Mouse (Mus musculus): ENCODE results near the gene Srr. TPM values are rescaled to one million over a fixed set of nuclear protein-coding genes. Genes with fewer than 3 reads are reported as not detected.
A peak's percentile ranks its signal among the peaks of the same experiment; 100 is the strongest.

Srr gene
- polyA plus RNA-seq, 1 experiment, result 1.3 TPM

DNA sequence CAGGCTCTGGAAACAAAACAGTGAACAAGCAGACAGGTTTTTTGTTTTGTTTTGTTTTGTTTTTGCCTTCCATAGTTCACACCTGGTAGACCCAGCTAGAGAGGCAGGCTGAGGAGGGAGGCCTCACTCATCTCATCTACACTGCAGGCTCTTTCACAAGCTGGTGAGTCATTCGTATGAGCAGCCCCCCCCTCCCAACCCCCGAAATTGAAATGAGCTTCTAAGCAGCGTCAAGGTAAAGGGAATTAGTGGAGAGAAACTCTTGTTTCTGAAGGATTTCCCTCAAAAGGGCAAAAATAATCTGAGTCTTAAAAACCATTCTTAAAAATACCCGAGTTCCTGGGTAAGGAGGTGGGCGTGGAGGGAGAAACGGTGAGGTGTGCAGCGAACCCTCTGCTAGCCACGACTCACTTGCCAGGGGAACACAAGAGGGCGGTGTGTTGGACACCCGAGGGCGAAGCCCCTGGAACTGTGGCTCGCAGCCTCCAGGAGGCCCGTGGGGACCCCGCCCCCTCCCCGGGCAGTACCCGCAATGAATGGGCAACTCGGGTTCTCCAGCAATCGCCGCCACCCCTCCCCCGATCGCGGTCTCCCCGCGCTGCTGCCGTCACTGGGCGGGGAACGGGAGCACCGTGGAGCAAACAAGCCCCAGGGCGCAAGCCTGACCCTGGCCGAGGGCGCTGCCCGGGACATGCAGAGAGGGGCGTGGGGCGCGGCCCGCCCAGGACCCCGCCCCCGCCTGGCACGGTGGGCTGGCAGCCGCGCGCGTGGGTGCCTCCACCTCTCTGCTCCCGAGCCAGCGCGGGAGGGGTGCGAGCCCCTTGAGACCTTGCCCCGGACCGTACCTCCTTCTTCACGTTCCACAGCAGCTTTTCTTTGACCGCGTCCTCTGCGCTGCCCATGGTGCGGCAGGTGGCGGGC is 29.5 kb downstream of the Srr start:
- Histone ChIP-seq H3K27me3 (replicated peaks) (no peaks in the 10 kb centered on the region), H3K4me1 (peaks cover 59% of the 10 kb centered on the region), H3K9me3 (no peaks in the 10 kb centered on the region), H3K36me3 (replicated peaks; ENCODE audit: low read length) (peaks cover 19% of the 10 kb centered on the region), H3K4me3 (replicated peaks) (peak overlapping the region; percentile 99)
- TF ChIP-seq FLI1 (IDR thresholded peaks at IDR 0.05; ENCODE audit: low read length) (no peak), GATA1 (IDR thresholded peaks at IDR 0.05; ENCODE audit: borderline replicate concordance, low read length) (no peak)

DNA sequence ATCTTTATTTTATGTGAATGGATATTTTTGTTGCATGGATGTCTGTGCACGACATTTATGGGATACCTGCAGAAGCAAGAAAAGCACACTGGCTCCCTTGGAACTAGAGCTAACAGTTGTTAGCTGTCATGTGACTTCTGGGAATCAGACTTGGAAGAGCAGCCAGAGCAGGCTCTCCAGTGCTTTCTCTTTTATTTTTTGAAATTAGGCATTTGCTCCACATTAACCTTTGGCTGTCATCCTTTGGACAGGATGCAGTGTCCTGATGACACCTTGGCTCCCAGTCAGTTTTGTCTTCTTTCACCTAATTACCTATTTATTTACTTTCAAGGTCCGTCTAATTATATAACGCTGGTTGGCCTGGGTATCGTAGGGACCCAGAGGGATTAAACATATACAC is 31.1 kb downstream of the Srr start:
- TF ChIP-seq FLI1 (IDR thresholded peaks at IDR 0.05; ENCODE audit: low read length), result no peak
- no peak overlapping the region for H3K4me3 ChIP-seq (replicated peaks)
- no peaks in the 10 kb centered on the region for H3K27me3 ChIP-seq (replicated peaks)
- no peaks in the 10 kb centered on the region for H3K9me3 ChIP-seq
- H3K36me3 ChIP-seq (replicated peaks; ENCODE audit: low read length), result peaks cover 3% of the 10 kb centered on the region
- H3K4me1 ChIP-seq, result peaks cover 44% of the 10 kb centered on the region

DNA sequence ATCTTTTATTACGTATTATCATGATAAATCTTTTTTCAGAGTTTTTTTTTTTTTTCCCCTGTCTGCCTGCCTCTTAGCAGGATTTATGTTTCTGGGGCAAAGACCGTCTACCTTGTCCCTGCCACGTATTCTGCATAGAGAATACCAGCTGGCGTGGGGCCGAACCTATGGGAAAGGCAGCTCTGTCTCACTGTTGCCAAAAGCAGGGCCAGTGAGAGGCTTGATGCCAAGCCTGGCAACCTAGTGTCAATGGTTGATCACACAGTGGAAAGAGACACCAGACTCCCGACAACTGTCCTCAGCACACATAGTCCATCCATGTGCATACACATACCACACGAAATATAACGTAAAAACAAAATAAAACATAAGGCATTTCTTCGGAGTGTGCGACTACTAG is 42.6 kb downstream of the Srr start:
- no peak overlapping the region for H3K4me3 ChIP-seq (replicated peaks)
- TF ChIP-seq GATA1 (IDR thresholded peaks at IDR 0.05; ENCODE audit: borderline replicate concordance, low read length) (no peak), FLI1 (IDR thresholded peaks at IDR 0.05; ENCODE audit: low read length) (no peak)
- H3K4me1 ChIP-seq, result no peaks in the 10 kb centered on the region
- no peaks in the 10 kb centered on the region for H3K9me3 ChIP-seq
- H3K27me3 ChIP-seq (replicated peaks), result no peaks in the 10 kb centered on the region
- peaks cover 7% of the 10 kb centered on the region for H3K36me3 ChIP-seq (replicated peaks; ENCODE audit: low read length)

DNA sequence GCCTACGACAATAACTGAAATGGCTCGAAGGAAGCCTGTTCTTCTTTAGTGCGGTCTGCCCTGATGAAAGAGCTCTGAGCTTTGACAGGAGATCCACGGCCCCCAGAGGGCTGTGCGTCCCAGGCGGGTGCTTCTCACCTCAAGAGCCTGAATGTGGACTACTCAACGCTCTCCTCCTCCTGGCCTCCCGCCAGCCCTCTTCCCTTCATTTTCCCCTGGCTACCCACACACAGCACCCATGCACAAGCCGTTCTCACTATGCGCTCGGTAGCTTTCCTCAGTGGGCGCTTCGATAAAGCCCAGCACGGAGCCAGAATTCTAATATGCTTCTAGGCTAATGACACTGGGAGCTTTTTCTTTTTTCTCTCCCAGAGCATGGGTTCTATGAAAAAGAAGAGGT is 43.8 kb downstream of the Srr start:
- Histone ChIP-seq H3K4me1 (peaks cover 1% of the 10 kb centered on the region), H3K36me3 (replicated peaks; ENCODE audit: low read length) (peaks cover 7% of the 10 kb centered on the region), H3K9me3 (no peaks in the 10 kb centered on the region), H3K27me3 (replicated peaks) (no peaks in the 10 kb centered on the region), H3K4me3 (replicated peaks) (no peak overlapping the region)
- TF ChIP-seq GATA1 (IDR thresholded peaks at IDR 0.05; ENCODE audit: borderline replicate concordance, low read length) (no peak), FLI1 (IDR thresholded peaks at IDR 0.05; ENCODE audit: low read length) (no peak)

DNA sequence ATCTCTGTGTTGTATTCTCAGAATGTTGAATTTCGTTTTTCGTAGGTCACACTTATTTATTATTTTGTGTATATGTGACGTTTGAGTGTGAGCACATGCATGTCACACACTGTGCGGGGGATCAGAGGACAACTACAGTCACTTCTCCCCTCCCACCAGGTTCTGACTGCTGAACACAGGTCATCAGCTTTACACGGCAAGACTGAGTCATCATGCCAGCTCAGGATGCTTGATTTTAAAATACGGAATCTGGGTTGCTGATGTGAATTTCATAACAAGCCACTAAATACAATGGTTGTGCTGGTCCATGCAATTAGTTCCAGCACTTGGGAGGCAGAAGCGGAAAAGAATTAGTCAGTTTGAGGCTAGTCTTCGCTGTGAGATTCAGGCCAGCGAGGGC is 44.7 kb downstream of the Srr start:
- no peak for TF ChIP-seq FLI1 (IDR thresholded peaks at IDR 0.05; ENCODE audit: low read length)
- TF ChIP-seq GATA1 (IDR thresholded peaks at IDR 0.05; ENCODE audit: borderline replicate concordance, low read length), result no peak
- peaks cover 7% of the 10 kb centered on the region for H3K4me1 ChIP-seq
- H3K4me3 ChIP-seq (replicated peaks), result no peak overlapping the region
- peaks cover 7% of the 10 kb centered on the region for H3K36me3 ChIP-seq (replicated peaks; ENCODE audit: low read length)
- no peaks in the 10 kb centered on the region for H3K9me3 ChIP-seq
- peaks cover 3% of the 10 kb centered on the region for H3K27me3 ChIP-seq (replicated peaks)

DNA sequence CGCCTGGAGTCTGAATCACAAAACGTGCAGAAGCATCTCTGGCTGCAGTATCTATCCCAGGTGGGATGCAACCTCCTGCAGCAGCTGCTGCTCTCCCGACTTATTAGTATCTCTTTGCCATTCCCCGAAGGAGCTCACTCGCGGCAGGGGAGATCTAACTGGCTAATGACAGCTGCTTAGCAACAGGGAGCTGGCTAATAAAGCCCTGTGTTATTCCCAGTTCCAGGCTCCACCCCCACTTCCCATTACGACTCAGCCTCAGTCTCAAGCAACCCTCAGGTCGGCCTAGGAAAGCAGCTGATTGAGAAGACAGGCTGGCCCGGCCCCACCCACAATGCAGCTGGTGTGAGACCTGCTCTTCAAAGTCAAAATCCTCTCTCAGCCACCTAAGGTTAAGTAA is 48.9 kb downstream of the Srr start:
- Histone ChIP-seq H3K36me3 (replicated peaks; ENCODE audit: low read length) (no peaks in the 10 kb centered on the region), H3K27me3 (replicated peaks) (peaks cover 9% of the 10 kb centered on the region), H3K4me1 (peaks cover 21% of the 10 kb centered on the region), H3K4me3 (replicated peaks) (no peak overlapping the region), H3K9me3 (no peaks in the 10 kb centered on the region)
- TF ChIP-seq FLI1 (IDR thresholded peaks at IDR 0.05; ENCODE audit: low read length) (no peak), GATA1 (IDR thresholded peaks at IDR 0.05; ENCODE audit: borderline replicate concordance, low read length) (no peak)

DNA sequence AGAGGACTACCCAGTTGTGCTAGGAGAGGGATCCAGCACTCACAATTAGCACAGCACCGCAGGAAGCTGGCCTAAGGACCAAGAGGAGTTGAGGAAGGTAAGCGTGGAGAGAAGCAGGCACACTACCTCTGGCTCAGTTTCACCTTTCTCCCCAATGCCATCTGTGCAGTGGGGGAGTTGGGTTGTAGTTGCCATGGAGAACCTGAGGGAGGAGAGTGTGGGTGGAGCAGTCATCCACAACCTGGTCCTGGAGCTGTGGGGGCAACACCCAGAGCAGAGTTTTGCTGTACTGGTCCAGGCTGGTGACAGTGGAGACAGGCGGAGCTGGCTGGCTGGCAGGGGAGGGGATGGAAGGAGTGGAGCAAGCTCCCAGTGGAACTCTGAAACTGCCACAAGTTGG is 51.1 kb downstream of the Srr start:
- TF ChIP-seq GATA1 (IDR thresholded peaks at IDR 0.05; ENCODE audit: borderline replicate concordance, low read length) (no peak), FLI1 (IDR thresholded peaks at IDR 0.05; ENCODE audit: low read length) (no peak)
- H3K4me3 ChIP-seq (replicated peaks), result no peak overlapping the region
- H3K27me3 ChIP-seq (replicated peaks), result peaks cover 19% of the 10 kb centered on the region
- H3K36me3 ChIP-seq (replicated peaks; ENCODE audit: low read length), result no peaks in the 10 kb centered on the region
- peaks cover 32% of the 10 kb centered on the region for H3K4me1 ChIP-seq
- H3K9me3 ChIP-seq, result no peaks in the 10 kb centered on the region

DNA sequence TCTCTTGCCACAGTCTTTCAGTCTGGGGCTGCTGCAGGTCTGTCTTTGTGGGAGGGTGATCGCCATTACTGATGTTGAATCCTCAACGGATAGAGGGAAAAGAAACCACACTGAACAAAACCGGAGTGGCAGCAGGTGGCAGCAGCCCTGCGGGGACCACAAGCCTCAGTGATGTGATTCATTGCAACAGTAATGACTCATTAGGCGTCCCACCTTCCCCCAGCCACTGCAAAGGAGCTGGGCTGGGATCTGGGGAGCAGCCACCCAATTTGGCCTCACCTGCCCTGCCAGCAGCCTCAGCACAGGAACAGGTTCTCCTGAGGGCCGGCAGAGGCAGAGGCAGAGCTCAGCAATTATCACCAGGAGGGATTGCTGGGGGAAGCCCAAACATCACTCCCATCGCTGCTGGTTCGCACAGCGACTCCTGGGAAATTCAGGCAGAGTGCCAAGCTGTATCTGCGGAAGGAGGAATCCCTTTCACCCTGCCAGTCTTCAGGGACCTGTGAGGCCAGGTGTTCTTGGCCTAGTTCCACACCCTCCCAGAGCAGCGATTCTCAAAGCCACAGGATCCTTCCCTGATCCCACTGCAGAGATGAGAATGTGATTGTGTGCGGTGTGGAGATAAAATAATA is 54.6 kb downstream of the Srr start:
- Histone ChIP-seq H3K36me3 (replicated peaks; ENCODE audit: low read length) (peaks cover 23% of the 10 kb centered on the region), H3K4me3 (replicated peaks) (no peak overlapping the region), H3K4me1 (peaks cover 24% of the 10 kb centered on the region), H3K27me3 (replicated peaks) (peaks cover 34% of the 10 kb centered on the region), H3K9me3 (no peaks in the 10 kb centered on the region)
- no peak for TF ChIP-seq GATA1 (IDR thresholded peaks at IDR 0.05; ENCODE audit: borderline replicate concordance, low read length)

DNA sequence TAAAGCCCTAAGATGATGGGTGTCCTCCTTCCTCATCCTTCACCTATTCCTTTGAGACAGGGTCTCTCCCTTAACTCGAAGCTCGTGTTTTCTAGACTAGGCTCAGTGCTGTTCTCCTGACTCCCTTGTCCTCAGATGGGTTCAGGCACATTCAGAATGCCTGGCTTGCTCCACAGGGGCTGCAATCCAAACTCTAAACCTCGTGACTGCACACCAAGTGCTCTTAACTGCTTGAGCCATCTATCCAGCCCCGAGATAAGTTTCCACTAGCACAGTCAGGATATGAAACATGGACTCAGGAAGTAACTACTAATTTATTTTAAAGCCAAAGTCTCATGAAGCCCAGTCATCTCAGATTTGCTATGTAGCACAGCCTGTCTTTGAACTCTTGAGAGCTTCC is 55.2 kb downstream of the Srr start:
- Histone ChIP-seq H3K9me3 (no peaks in the 10 kb centered on the region), H3K27me3 (replicated peaks) (peaks cover 34% of the 10 kb centered on the region), H3K36me3 (replicated peaks; ENCODE audit: low read length) (peaks cover 23% of the 10 kb centered on the region), H3K4me3 (replicated peaks) (no peak overlapping the region), H3K4me1 (peaks cover 24% of the 10 kb centered on the region)
- TF ChIP-seq GATA1 (IDR thresholded peaks at IDR 0.05; ENCODE audit: borderline replicate concordance, low read length) (no peak), FLI1 (IDR thresholded peaks at IDR 0.05; ENCODE audit: low read length) (no peak)

DNA sequence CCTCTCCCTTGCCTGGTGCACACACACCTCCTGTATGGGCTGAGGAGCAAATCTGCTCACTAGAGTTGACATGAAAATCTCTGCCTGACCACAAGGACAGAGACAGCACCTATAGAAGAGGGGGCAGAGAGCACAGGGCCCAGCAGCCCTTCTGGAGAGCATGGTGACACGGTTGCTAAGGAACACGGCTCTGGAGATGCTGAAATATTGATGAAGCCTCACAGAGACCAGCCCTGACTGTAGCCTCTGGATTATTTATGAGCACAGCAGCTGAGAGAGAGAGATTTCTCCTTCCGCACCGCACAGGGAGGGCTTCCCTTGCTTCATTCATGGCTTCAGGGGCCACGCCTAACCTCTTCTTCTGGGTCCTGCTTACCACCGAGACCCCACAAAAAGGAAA is 56.1 kb downstream of the Srr start:
- Histone ChIP-seq H3K36me3 (replicated peaks; ENCODE audit: low read length) (peaks cover 32% of the 10 kb centered on the region), H3K4me3 (replicated peaks) (no peak overlapping the region), H3K4me1 (peaks cover 16% of the 10 kb centered on the region), H3K9me3 (no peaks in the 10 kb centered on the region), H3K27me3 (replicated peaks) (peaks cover 32% of the 10 kb centered on the region)
- TF ChIP-seq FLI1 (IDR thresholded peaks at IDR 0.05; ENCODE audit: low read length) (no peak), GATA1 (IDR thresholded peaks at IDR 0.05; ENCODE audit: borderline replicate concordance, low read length) (no peak)
